Mouse (Mus musculus) frontal cortex, postnatal 36 days (tissue): Measurements from ENCODE around the gene LTO1.
"Not testable (repeated sequence)": the region's sequence is repeated elsewhere in the genome, so short reads cannot be mapped to it uniquely, and the experiment has no call there.

Source experiments
- DNase-seq, 2 experiments: peaks; one replicate each; pipeline ENCODE4 v3.0.0; 2022; ENCODE audit warnings: low spot score in 2 of 2

The LTO1 gene

DNA sequence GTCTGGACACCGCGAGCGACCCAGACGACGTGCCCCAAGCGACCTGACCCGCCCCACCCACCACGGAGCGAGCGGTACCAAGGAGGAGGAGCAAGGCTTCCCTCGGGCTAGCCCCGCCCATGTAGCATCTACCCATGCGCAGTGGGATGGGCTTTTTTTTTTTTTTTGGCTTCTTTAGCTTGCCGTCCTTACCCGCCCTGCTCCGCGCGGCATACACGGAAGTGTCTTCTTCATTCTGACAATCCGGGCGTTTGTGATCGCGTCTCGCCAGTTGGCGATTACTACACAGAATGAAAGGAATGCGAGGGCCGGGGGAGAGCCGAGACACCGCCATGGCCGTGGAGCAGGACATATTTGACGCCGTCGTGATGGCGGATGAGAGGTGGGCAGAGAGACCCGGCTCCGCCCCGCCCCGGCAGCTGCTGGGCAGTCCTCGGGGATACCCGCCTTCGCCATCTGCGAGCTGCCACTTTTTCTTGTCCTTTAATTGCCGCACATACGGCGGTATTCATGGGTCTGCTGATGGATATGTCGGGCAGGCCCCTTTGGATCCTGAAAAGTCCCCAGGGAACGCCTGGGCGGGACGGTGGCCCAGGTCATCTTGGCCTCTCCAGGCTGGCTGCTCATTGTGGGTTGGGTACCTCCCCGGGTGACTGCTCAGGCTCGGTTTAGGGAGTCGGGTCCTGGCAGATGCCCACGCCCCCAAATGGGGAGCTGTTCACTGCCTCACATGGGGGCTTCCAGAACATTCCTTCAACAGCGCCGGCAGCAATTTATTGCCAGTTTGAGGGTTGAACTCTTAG is at the start of gene LTO1:
Gene LTO1, plus strand, starts transcription at position 153 of the 803 bp plus-strand sequence.
- DNase-seq = peak; percentile 87 to 88

DNA sequence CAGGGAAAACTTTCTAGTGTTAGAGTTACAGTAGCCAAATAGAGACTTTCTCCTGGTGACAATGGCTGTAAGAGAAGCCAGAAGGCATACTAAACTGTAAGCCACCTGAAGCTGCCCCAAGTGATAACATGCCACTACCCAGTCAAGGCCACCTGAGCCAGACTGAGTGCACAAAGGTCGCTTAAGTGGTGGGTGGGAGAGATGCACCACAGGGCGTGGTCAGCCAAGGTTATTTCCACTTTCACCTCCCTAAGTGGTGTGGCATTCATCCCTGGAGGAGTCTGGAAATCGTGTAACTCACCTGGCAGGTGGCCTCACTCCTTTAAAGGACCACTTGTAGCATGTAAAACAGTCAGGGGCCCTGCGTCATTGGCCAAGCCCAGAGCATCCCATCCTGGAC is 47.7 kb upstream of the LTO1 start:
- no peak for DNase-seq

DNA sequence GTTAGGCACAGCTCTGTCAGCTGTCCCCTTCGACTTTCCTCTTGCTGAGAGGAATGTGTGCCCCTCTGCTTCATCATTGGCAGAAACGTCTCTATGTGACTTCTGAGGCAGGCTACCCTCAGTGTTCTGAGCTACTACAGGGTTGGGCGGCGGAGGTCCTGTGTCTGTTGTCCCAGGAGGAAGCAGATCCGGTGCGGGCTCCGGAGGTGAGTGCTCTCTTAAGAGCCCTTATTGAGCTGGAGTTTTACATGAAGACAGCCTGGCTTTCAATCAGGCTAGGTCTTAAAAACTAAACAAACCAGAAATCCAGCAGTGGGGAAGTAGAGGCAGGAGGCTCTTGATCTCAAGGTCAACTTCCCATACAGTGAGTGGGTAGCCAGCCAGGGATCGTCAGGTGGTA is 47.3 kb upstream of the LTO1 start:
- DNase-seq = no peak

DNA sequence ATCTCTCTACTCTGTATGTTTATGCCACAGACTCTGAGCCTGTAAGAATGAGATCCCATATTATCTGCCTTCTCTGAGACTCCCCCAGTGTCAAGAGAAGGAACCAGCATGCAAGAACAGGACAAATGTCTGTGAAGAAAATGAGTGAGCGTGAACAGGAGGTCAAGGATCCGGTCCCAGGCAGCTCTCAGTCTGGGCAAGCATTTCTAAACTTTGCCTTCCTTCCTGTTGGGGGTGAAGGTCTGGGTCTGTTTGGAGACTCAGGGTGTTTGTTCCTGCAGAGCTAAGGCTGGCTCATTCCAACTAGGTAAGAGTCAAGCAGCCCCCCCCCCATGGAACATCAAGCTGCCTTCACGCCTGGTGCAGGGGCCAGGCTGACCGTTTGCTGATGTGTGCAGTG is 42.5 kb upstream of the LTO1 start:
- DNase-seq = no peak

DNA sequence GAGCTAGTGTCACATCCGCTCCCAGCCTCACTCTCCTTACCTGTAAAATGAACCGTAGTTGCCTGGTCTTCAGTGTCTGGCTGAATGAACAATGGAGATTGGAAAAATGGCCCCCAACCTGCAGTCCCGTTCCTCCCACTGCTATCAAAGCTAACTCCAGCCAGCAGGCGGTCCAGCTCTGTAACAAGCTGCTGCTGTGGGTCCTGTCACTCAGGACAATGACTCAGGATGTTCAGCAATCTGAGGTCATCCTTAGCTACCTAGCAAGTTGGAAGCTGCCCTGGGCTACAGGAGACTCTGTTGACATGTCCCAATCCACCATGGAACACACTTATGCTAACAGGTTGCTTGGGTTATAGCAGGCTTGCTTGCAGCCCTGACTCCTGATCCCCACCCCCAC is 41.7 kb upstream of the LTO1 start:
- DNase-seq = no peak

DNA sequence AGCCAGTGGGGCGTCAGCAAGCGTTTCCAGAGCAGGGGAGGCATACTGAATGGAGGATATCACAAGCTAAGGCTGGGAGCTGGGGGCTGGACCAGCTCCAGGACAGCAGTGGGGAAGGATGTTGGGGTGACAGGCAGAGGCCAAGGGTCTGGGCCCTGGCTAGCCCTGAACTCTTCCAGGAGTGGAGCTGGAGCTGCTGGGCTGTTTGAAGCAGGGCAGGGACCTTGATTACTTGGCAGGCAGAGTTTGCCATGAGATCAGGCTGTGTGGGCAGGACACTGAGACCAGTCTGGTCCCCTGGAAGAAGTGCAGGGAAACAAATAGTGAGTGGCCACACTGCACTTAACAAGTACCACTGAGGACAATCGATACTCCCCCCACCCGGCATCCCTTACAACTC is 40.7 kb upstream of the LTO1 start:
- DNase-seq = no peak

DNA sequence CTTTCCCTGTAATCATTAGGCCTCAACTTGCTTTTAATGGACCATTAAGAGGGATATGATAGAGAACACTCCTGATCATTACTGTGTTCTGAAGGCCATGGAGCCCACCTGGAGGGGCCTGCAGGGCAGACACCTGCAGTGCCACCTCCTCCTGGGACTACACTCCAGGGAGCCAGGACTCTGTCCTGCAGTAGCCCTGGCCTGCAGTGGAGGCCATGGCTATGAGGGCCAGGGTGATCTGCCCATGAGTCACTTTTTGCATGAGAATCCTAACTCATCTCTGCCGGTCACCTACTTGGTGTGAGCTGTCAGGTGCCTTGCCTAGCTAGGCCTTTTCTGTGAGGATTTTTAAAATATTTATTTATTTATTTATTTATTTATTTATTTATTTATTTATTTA is 36.5 kb upstream of the LTO1 start:
- no peak for DNase-seq

DNA sequence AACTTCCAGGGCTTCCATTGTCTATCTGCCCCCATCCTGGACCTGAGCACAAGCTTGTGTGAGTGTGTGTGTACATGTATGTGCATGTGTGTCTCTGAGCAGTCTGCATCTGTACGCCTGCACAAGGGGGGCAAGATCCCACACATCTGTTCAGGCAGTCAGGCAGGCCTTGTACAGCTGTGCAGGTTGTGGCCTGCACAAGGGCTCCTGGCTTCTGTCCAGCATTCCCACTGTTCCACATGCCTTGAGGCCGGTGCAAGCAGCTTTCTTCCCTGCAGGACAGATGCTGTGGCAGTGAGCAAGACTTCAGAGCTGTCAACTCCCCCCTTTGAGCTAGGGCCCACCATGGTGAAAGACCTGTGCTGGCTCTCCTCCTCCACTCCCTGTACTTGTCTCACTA is 31.8 kb upstream of the LTO1 start:
- no peak for DNase-seq

DNA sequence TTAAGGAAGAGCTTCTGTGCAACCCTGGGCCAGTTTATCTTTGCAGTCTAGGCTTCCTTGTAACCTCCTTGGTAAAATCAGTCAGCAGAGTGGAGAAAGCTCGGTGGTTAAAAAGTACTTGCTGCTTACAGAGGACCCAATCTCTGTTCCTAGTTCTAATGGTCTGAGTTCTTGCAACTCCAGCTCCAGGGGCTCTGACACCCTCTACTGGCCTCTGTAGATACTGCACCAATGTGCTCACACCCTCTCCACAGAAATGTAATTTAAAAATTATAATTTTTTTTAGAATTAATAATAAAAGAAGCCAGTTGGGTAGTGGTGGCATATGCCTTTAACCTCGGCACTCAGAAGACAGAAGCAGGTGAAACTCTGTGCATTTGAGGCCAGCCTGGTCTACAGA is 27.2 kb upstream of the LTO1 start:
- DNase-seq = no peak

DNA sequence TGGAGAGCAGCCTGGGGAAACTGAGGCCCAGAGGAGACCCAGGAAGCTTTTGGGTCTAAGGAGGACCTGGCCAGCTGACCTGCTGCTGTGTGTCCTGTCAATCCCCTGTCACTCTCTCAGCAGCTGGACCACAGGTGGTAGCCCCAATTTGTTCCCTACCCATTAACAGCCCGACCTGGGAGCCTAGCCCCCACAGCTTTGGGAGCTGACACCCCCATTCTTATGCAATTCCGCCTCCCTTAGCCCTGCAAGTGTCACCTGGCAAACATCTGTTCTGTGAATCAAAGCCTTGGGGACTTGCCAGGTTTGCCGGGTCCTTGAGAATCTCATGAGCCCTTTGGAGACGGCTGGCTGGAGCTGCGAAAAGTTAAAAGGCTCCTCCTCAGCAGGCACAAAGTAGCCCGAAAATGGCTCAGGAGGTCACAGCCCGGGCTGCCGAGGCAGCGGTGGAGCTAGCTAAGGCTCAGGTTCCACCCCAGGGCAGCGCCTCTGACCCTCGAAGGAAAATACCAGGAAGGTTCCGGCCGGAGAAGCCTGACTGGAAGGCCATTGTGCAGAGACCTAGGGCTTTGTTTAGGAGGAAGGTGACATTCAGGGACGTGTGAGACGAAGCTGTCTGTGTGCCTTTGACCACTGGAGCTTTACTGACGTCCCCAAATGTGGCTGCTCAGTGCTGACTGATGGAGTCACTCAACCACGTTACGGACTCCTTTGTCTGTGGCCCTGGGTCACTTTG is 26.2 kb upstream of the LTO1 start:
- DNase-seq = no peak

DNA sequence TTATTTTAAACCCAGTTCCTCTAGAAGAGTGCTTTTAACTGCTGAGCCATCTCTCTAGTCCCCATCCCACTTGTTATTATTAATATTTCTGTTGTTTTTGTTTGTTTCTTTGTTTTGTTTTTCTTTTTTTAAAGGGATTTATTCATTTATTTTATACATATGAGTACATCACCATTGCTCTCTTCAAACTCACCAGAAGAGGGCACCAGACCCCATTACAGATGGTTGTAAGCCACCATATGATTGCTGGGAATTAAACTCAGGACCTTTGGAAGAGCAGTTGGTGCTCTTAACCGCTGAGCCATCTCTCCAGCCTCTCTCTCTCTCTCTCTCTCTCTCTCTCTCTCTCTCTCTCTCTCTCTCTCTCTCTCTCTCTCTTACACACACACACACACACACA is 24.2 kb upstream of the LTO1 start:
- not testable (repeated sequence) for DNase-seq

DNA sequence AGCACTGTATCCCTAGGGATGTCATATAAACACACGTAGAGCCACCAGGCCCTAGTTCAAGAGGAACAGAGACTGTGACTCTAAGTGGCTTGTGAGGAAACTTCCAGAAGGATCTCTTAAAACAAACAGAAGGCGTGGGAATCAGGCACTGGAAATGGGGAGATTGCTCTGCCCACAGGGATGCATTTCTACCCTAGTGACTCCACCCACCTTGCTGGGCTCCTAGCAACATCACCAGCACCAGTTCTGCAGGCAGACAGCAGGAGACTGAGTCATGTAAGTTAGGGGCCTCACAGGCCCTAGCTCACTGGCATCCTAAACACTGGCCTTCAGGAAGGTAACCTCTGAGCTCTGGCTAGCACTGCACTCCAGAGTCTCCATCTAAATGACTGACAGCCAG is 23.0 kb upstream of the LTO1 start:
- no peak for DNase-seq

DNA sequence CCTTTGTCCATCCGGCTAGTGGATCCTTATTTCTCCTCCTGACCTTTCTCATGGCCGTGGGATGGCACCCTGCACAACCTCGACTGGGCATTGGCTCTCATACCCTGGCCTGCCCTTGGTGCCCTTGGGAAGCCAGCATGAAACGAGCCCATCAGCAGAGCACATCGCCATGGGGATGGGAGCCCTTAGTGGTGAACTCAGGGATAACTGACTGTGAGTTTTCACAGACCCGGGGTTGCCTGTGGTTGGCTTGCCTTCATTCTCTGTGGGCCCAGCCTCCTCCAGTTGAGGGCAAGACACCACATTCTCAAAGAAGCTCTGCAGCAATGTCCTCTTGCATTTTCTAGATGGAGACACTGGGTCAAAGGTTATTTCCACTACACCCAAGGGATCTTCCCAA is 22.6 kb upstream of the LTO1 start:
- DNase-seq = no peak

DNA sequence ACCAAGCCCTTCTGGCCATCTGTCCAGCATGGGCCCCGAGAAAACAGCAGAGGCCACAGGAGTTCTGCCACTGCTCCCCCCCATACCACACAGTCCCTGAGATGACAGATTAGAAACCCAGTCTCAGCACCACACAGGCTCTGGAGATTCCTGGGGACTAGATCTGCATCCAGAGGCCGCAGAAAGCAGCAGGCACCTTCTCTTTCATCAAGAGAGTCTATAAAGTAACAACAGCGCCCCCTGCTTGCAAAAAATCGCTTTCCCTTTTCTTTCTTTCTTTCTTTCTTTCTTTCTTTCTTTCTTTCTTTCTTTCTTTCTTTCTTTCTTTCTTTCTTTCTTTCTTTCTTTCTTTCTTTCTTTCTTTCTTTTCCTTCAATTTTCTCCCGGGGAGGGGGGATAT is 20.7 kb upstream of the LTO1 start:
- peak in 1 of 2 experiments; percentile 35 for DNase-seq

DNA sequence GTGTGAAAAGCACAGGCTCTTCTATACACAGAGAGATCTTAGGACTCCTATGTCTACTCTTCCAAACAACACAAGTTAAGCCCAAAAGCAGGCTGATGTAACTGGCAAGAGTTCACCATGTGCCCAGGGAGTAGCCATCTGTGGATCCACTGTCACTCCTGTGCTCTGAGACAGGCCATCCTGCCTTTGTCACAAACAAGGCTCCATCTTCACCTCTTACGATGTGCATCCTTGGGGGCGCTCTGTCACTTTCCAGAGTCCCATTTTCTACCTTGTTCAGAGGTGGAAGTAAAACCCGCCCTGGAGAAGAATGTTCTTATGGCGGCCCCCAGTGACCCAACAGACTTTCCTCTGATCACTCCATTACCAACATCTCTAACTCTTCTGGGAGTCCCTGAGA is 20.2 kb upstream of the LTO1 start:
- no peak for DNase-seq

DNA sequence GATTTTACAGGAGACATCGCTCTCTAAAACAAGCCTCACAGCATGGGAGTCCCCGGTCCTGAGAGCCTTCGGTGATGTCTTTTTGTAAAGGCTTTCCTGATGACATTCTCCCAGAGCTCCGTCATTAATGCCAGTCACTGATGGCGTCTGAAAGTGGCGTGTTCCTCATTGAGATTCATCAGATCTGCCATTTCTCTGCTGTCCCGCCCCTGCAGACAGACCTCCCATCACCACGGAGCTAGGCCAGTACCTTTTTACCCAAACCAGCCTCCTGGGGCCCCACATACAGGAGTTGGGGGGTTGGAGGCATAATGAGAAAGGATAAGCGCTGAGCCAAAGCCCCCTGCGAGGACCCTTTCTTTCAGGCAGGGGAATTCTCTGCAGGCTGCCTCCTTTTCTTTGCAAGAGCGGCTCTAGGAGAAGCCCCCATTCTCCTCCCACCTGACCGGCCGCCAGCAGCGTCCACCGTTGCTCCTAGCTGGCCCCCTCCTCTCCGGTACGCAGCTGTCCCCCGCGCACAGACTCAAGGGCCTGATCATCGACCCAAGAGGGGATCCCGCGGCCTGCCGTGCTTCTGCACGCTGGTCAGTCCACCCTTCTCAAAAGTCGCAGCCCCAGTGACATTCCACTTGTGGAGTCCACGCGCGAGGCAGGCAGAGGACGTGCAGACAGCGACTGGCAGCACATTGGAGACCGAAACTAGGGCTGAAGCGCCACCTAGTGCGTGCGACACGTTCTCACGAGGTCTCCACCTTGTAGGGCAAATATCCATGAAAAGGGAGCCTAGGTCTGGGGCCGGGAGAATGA is 19.4 kb upstream of the LTO1 start:
- DNase-seq = peak; percentile 65 to 66

DNA sequence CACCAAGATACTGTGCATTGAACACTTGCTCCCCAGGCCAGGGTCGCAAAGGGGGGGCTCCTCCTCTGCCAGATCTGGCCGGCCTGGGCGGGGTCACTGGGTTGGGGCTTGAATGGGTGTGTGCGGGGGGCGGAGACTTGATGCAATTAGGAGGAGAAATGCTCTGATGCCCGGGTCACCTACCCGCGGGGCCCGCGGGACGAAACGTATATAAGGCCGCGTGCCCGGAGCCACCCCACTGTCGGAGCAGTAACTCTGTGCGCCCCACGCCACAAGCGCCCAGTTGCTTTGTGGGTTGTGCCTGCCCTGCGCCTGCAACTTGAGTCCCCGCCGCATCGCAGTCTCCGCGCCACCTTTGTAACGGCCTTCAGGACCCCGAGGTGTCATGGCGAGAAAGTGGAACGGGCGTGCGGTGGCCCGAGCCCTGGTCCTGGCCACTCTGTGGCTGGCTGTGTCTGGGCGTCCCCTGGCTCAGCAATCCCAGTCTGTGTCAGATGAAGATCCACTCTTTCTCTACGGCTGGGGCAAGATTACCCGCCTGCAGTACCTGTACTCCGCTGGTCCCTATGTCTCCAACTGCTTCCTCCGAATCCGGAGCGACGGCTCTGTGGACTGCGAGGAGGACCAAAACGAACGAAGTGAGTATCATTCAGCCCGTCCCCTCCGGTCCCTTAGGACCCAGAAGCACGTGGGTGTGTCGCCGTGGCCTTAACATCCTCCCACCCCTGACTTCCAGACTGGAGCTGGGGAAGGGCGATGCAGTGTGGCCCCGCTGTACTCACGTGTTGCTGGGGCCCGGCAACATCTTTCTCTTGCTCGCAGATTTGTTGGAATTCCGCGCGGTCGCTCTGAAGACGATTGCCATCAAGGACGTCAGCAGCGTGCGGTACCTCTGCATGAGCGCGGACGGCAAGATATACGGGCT is 18.3 kb upstream of the LTO1 start, which contains the start of gene Fgf15:
Gene Fgf15, plus strand, starts transcription at position 238 of the 925 bp plus-strand sequence.
- peak in 1 of 2 experiments; percentile 8 for DNase-seq

DNA sequence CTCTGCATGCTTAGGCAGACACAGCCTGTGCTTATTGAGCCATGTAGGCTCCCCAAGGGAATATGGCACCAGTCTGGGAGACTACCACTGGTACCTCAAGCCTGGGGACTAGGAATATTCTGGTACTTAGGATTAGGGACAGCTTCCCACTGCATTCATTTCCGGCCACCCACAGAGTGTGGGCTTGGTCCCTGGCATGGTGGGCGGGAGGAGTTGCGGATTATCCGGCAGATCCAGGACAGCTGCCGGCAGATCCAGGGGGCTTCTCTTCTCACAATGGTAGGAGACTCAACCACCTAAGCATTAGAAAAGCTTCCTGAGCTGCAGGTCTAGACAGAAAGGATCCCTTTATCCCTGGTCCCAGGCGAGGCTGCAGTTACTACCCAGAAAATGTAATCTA is 16.4 kb upstream of the LTO1 start:
- no peak for DNase-seq

DNA sequence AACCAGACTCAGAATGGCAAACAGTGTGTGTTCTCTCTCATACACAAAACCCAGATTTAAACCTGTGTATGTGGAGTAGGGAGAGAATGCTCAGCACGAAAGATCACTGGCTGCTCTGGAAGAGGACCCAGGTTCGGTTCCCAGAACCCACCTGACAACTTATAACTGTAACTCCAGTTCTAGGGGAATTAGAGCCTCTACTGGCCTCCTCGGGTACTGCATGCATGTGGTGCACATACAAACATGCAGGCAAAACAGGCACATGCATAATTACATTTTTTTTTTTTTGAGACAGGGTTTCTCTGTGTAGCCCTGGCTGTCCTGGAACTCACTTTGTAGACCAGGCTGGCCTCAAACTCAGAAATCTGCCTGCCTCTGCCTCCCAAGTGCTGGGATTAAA is 9.4 kb upstream of the LTO1 start:
- not testable (repeated sequence) for DNase-seq

DNA sequence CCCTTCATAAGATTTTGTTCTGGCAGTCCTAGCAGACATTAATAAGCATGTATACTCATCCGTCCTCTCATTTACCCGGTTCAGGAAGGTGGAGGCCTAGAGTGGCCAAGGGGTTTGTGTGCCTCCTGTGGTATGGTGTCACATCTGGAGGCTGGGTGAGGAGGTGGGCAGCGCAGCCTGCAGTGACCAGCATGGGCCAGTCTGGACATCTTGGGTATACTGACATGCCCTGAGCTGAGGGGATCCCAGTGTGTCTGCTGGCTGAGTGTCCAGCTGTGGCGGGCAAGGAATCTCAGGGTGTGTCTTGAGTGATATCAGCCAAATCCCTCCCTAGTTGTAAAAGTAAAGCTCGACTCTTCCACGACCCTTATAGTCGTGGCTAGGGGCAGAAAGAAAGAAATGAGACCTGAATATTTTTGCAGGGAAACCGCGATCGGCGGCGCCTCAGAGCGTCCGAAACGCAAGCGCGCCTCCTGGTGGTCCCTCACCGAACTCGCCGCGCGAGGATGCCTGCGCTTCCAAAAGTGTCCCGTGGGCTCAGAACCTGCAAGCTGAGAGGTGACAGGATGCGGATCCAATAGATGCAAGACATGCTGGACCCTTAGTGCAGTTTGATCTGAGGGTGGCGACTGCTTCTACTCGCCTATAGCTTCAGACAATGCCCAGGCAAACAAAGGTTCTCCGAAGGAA is 8.0 kb upstream of the LTO1 start:
- DNase-seq = peak; percentile 39 to 73

DNA sequence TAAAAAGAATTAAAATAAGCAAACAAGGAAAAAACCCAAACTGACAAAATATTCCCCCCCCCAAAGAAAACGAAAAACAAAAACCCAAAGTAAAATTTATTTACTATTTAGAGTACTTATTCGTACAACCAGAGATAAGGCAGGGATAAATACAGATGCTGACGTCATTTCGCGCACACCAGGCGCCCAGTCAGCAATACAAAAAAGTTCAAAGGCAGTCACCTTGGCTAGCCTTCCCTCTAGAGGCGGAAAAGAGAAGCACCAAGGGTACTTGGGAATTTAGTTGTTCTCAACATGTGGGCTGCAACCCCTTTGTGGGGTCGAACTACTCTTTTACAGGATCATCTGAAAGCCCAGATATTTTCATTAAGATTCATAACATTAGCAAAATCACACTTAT is 7.1 kb upstream of the LTO1 start:
- no peak for DNase-seq
